13 mouse cellular contexts compared by ENCODE assay signal in genomic region chr12:76926338-76926945, GRCm38 (mm10). TPM values are rescaled to one million over a fixed set of nuclear protein-coding genes. Genes with fewer than 3 reads are reported as not detected.
DNase-seq lines count a peak whose midpoint lies in the region; ATAC-seq and TF ChIP-seq lines count a peak whose summit lies in the region.
"Had no signal": no experiment of that assay in that cellular context is flagged by ENCODE, and none has a peak within 500 bp of the region (broad histone marks: within the 10 kb centered on the region; RNA-seq: fewer than 3 reads in every experiment).

No protein-coding gene starts in this region.

- no peak for TF ChIP-seq CTCF in heart, postnatal 0 days (IDR thresholded peaks at IDR 0.05; ENCODE audit: low read depth)

- 76% methylated on average over 10 of the region's 10 CpGs for WGBS in heart, embryonic 11.5 days (ENCODE audit: insufficient replicate concordance)
- 47% methylated on average over 10 of the region's 10 CpGs for WGBS in heart, postnatal 0 days
- WGBS in forebrain, embryonic 14.5 days = 82% methylated on average over 10 of the region's 10 CpGs

- no peak overlapping the region for H3K9ac ChIP-seq in heart, embryonic 11.5 days (ENCODE audit: low read depth, low read length)
- H3K9ac ChIP-seq in heart, postnatal 0 days (replicated peaks; ENCODE audit: low read depth, low read length) = no peak overlapping the region
- H3K9ac ChIP-seq in forebrain, embryonic 14.5 days (ENCODE audit: low read length) = no peak overlapping the region
- H3K9ac ChIP-seq: embryonic facial prominence, embryonic 15.5 days; neural tube, embryonic 12.5 days; stomach, embryonic 15.5 days had no signal

- TF ChIP-seq EP300 in heart, postnatal 0 days (IDR thresholded peaks at IDR 0.05; ENCODE audit: low read depth) = no peak

- H3K27ac ChIP-seq in heart, embryonic 11.5 days (ENCODE audit: low read depth, low read length) = no peak overlapping the region
- H3K27ac ChIP-seq in heart, postnatal 0 days (ENCODE audit: low read depth) = 0 out of 2 replicates have a peak overlapping the region, but pooled peaks have one; percentile 17
- H3K27ac ChIP-seq in forebrain, embryonic 14.5 days (ENCODE audit: low read depth, low read length) = no peak overlapping the region
- H3K27ac ChIP-seq: neural tube, embryonic 12.5 days had no signal

- H3K9me3 ChIP-seq in heart, embryonic 11.5 days (replicated peaks; ENCODE audit: control insufficient read depth, low read length) = no peaks in the 10 kb centered on the region
- H3K9me3 ChIP-seq in heart, postnatal 0 days (replicated peaks; ENCODE audit: control insufficient read depth, low read length) = no peaks in the 10 kb centered on the region
- H3K9me3 ChIP-seq in forebrain, embryonic 14.5 days (replicated peaks; ENCODE audit: control insufficient read depth, low read length) = no peaks in the 10 kb centered on the region
- H3K9me3 ChIP-seq: embryonic facial prominence, embryonic 15.5 days; neural tube, embryonic 12.5 days; stomach, embryonic 15.5 days had no signal

- no peaks in the 10 kb centered on the region for H3K36me3 ChIP-seq in heart, embryonic 11.5 days (ENCODE audit: control insufficient read depth, insufficient read depth, low read length)
- no peaks in the 10 kb centered on the region for H3K36me3 ChIP-seq in heart, postnatal 0 days (replicated peaks; ENCODE audit: control insufficient read depth, insufficient read depth, low read length)
- peaks cover 3% of the 10 kb centered on the region; the same call in 1 of the 2 replicates for H3K36me3 ChIP-seq in forebrain, embryonic 14.5 days (ENCODE audit: control insufficient read depth, insufficient read depth, low read length)
- H3K36me3 ChIP-seq: embryonic facial prominence, embryonic 15.5 days had no signal

- H3K4me3 ChIP-seq in heart, embryonic 11.5 days (ENCODE audit: low read depth, low read length) = no peak overlapping the region
- no peak overlapping the region for H3K4me3 ChIP-seq in heart, postnatal 0 days (ENCODE audit: low read depth, low read length)
- no peak overlapping the region for H3K4me3 ChIP-seq in forebrain, embryonic 14.5 days (ENCODE audit: low read depth, low read length)
- H3K4me3 ChIP-seq: embryonic facial prominence, embryonic 15.5 days; neural tube, embryonic 12.5 days; stomach, embryonic 15.5 days had no signal

- peak; percentile 98 for DNase-seq in heart, adult 11 months
- DNase-seq in urinary bladder, postnatal 14 days (ENCODE audit: low spot score) = peak; percentile 43
- no peak for DNase-seq in urinary bladder, postnatal 10 days (ENCODE audit: low spot score)
- no peak for DNase-seq in heart, postnatal 0 days (ENCODE audit: low spot score)
- peak; percentile 43 to 53 for DNase-seq in urinary bladder, postnatal 36 days (ENCODE audit: low spot score in 2 of 2)
- DNase-seq in forebrain, embryonic 14.5 days (ENCODE audit: low spot score) = no peak
- DNase-seq: kidney, adult 11 months; kidney, postnatal 36 days had no signal

- no peak overlapping the region for H3K4me2 ChIP-seq in heart, embryonic 11.5 days
- no peak overlapping the region for H3K4me2 ChIP-seq in heart, postnatal 0 days (ENCODE audit: low read depth, low read length)
- no peak overlapping the region for H3K4me2 ChIP-seq in forebrain, embryonic 14.5 days (ENCODE audit: low read length)
- H3K4me2 ChIP-seq: embryonic facial prominence, embryonic 15.5 days; neural tube, embryonic 12.5 days; stomach, embryonic 15.5 days had no signal

- no peak for ATAC-seq in heart, embryonic 11.5 days (replicated peaks; ENCODE audit: insufficient number of reproducible peaks, low FRiP score, low TSS enrichment)
- peak; percentile 67 for ATAC-seq in heart, postnatal 0 days (ENCODE audit: insufficient read depth, low read depth)
- ATAC-seq in forebrain, embryonic 14.5 days = no peak
- ATAC-seq: forebrain, embryonic 16.5 days had no signal

- H3K27me3 ChIP-seq in heart, embryonic 11.5 days (ENCODE audit: control insufficient read depth, insufficient read depth, low read length) = no peaks in the 10 kb centered on the region
- H3K27me3 ChIP-seq in heart, postnatal 0 days (ENCODE audit: control insufficient read depth, insufficient read depth, low read length) = no peaks in the 10 kb centered on the region
- H3K27me3 ChIP-seq in forebrain, embryonic 14.5 days (replicated peaks; ENCODE audit: control insufficient read depth, insufficient read depth, low read length) = no peaks in the 10 kb centered on the region
- H3K27me3 ChIP-seq: embryonic facial prominence, embryonic 15.5 days; neural tube, embryonic 12.5 days; stomach, embryonic 15.5 days had no signal

- peaks cover 5% of the 10 kb centered on the region for H3K4me1 ChIP-seq in heart, embryonic 11.5 days (ENCODE audit: control insufficient read depth, insufficient read depth, low read length)
- H3K4me1 ChIP-seq in heart, postnatal 0 days (ENCODE audit: control insufficient read depth, insufficient read depth) = peaks cover 10% of the 10 kb centered on the region; the same call in 1 of the 2 replicates
- H3K4me1 ChIP-seq in forebrain, embryonic 14.5 days (ENCODE audit: control insufficient read depth, insufficient read depth, low read length) = no peaks in the 10 kb centered on the region
- H3K4me1 ChIP-seq: embryonic facial prominence, embryonic 15.5 days; neural tube, embryonic 12.5 days; stomach, embryonic 15.5 days had no signal

RNA-seq across cellular contexts. Expression of gene Max, which starts 35.6 kb away (rescaled TPM):
- polyA plus RNA-seq in heart, embryonic 11.5 days (2014; fragmentation: Nextera tagmentation; extraction: Ambion mirVana) = 13.6 and 26.4 TPM in 2 replicates
- total RNA-seq in heart, postnatal 0 days (2014; rRNA removed; ENCODE audit: low replicate concordance) = 26.8 and 37.8 TPM in 2 replicates
- 5.9 and 8.4 TPM in 2 replicates for polyA plus RNA-seq in heart, postnatal 0 days (2015; fragmentation: Nextera tagmentation; extraction: Ambion mirVana)
- polyA plus RNA-seq in forebrain, embryonic 14.5 days (2014; fragmentation: Nextera tagmentation; extraction: Ambion mirVana) = 105 and 109 TPM in 2 replicates

Comparison
In these comparisons a context has a peak if more than half of its experiments do, and no peak if none do; other contexts are left out.
1. DNase-seq: peak in heart, adult 11 months (single experiment), urinary bladder, postnatal 14 days (single experiment) and urinary bladder, postnatal 36 days (2 of 2); none in urinary bladder, postnatal 10 days (single experiment), heart, postnatal 0 days (single experiment) and forebrain, embryonic 14.5 days (single experiment).